Mouse (Mus musculus) limb, embryonic 10.5 days (tissue): ENCODE results near the gene Itfg2. TPM values are rescaled to one million over a fixed set of nuclear protein-coding genes. Genes with fewer than 3 reads are reported as not detected.

ENCODE experiments used
- DNase-seq: peaks from one replicate; pipeline ENCODE4 v3.0.0-alpha.2; 2017; ENCODE audit warnings: low spot score
- H3K27ac ChIP-seq: fragments of 300-500 bp; sonication (generic); 2 replicates; pipeline ENCODE4 v1.5.1; 2016; ENCODE audit warnings: mild to moderate bottlenecking
- H3K27me3 ChIP-seq: fragments of 300-500 bp; sonication (generic); 2 replicates; pipeline ENCODE4 v1.6.1; 2016; ENCODE audit warnings: low read depth, mild to moderate bottlenecking; ENCODE audit not compliant: poor library complexity, severe bottlenecking
- H3K36me3 ChIP-seq: fragments of 300-500 bp; sonication (generic); 2 replicates; pipeline ENCODE4 v1.6.1; 2016; ENCODE audit warnings: mild to moderate bottlenecking, moderate library complexity
- H3K4me1 ChIP-seq: fragments of 300-500 bp; sonication (generic); 2 replicates; pipeline ENCODE4 v1.6.1; 2016
- H3K4me3 ChIP-seq: fragments of 300-500 bp; sonication (generic); 2 replicates; pipeline ENCODE4 v1.5.1; 2016; ENCODE audit warnings: mild to moderate bottlenecking, moderate library complexity
- H3K9me3 ChIP-seq: fragments of 300-500 bp; sonication (generic); replicated peaks from 2 replicates; pipeline ENCODE4 v1.6.1; 2016; ENCODE audit warnings: mild to moderate bottlenecking
- WGBS: fragments of 180-500 bp; shearing (Covaris S2); methylation state at CpG from one replicate; pipeline ENCODE4 v1.1.7; 2016; 5-methylcytosine and 5-hydroxymethylcytosine counted together
- polyA plus RNA-seq: library from polyadenylated mRNA; unstranded; fragments of >200 nt; fragmentation: Nextera tagmentation; extraction: Ambion mirVana; gene quantifications from 2 replicates; pipeline ENCODE4 v1.2.1, GENCODE M21; 2016

Itfg2 gene
- polyA plus RNA-seq, 1 experiment from 2014 or later, result 47.8 TPM

- H3K9me3 ChIP-seq, result no peaks in the 10 kb centered on the region
- 95% methylated on average over 5 of the region's 5 CpGs for WGBS
- H3K4me1 ChIP-seq, result peaks cover 8% of the 10 kb centered on the region; the same call in 1 of the 2 replicates
- no peak overlapping the region for H3K4me3 ChIP-seq
- peaks cover 53% of the 10 kb centered on the region for H3K36me3 ChIP-seq
- no peaks in the 10 kb centered on the region for H3K27me3 ChIP-seq
- DNase-seq, result no peak
- H3K27ac ChIP-seq, result no peak overlapping the region
Measured at GRCm38 (mm10) chr6:128427571-128427970, 2.8 kb upstream of the Itfg2 start.

GRCm38 (mm10) chr6:128425046-128425445 is 315 bp upstream of the Itfg2 start:
- WGBS, result 20% methylated on average over 9 of the region's 9 CpGs
- H3K36me3 ChIP-seq, result peaks cover 39% of the 10 kb centered on the region
- peaks cover 8% of the 10 kb centered on the region; the same call in 1 of the 2 replicates for H3K4me1 ChIP-seq
- H3K4me3 ChIP-seq, result peak overlapping the region; percentile 64
- H3K27ac ChIP-seq, result peak overlapping the region; percentile 95
- H3K27me3 ChIP-seq, result no peaks in the 10 kb centered on the region
- no peaks in the 10 kb centered on the region for H3K9me3 ChIP-seq
- DNase-seq, result no peak

DNA sequence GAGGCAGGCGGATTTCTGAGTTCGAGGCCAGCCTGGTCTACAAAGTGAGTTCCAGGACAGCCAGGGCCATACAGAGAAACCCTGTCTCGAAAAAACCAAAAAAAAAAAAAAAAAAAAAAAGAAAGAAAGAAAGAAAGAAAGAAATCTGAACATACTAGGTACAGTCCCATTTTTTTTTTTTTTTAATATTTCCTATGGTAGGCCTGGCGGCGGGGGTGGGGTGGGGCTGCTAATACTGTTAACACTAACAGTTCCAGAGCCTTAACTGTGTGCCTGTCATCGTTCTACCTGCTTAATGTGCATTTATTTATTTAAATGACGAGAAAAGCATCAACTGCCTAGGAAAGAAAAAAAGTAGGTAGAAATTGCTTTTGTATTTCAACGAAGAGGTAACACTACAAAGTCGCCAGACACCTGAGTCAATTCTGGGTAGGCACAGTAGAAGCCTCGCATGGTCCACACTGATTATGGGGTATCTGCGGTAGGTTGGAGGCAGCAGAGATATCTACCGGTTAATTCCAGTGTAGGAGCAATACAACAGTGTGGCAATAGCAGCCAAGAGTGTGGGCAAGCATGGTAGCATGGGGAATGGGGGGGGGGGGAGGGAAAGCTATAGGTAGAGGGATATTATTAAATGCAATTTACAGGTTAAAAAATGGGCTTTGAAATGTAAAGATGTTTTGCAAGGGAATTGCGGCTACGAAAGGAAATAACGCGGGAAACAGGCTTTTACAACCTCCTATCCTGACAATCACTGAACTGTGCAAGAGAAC is 1.0 kb downstream of the Itfg2 start:
- Histone ChIP-seq H3K4me1 (peaks cover 8% of the 10 kb centered on the region; the same call in 1 of the 2 replicates), H3K27ac (peak overlapping the region; percentile 95), H3K4me3 (peak overlapping the region; percentile 64), H3K27me3 (no peaks in the 10 kb centered on the region), H3K36me3 (peaks cover 35% of the 10 kb centered on the region), H3K9me3 (no peaks in the 10 kb centered on the region)
- DNase-seq, result no peak
- WGBS, result 53% methylated on average over 16 of the region's 16 CpGs

GRCm38 (mm10) chr6:128421480-128421879 is 3.3 kb downstream of the Itfg2 start:
- 93% methylated on average over 3 of the region's 3 CpGs for WGBS
- Histone ChIP-seq H3K9me3 (no peaks in the 10 kb centered on the region), H3K27ac (no peak overlapping the region), H3K4me3 (no peak overlapping the region), H3K36me3 (peaks cover 30% of the 10 kb centered on the region), H3K27me3 (no peaks in the 10 kb centered on the region), H3K4me1 (peaks cover 8% of the 10 kb centered on the region; the same call in 1 of the 2 replicates)
- DNase-seq, result no peak

GRCm38 (mm10) chr6:128421036-128421435 is 3.7 kb downstream of the Itfg2 start:
- peaks cover 8% of the 10 kb centered on the region; the same call in 1 of the 2 replicates for H3K4me1 ChIP-seq
- no peaks in the 10 kb centered on the region for H3K9me3 ChIP-seq
- no peak overlapping the region for H3K27ac ChIP-seq
- H3K36me3 ChIP-seq, result peaks cover 31% of the 10 kb centered on the region
- no peaks in the 10 kb centered on the region for H3K27me3 ChIP-seq
- no peak for DNase-seq
- 91% methylated on average over 2 of the region's 2 CpGs for WGBS
- H3K4me3 ChIP-seq, result no peak overlapping the region

GRCm38 (mm10) chr6:128418076-128418475 is 6.7 kb downstream of the Itfg2 start:
- WGBS, result 95% methylated on average over 1 of the region's 1 CpGs
- no peaks in the 10 kb centered on the region for H3K27me3 ChIP-seq
- H3K9me3 ChIP-seq, result no peaks in the 10 kb centered on the region
- DNase-seq, result no peak
- no peak overlapping the region for H3K4me3 ChIP-seq
- H3K27ac ChIP-seq, result no peak overlapping the region
- peaks cover 53% of the 10 kb centered on the region for H3K36me3 ChIP-seq
- no peaks in the 10 kb centered on the region for H3K4me1 ChIP-seq

DNA sequence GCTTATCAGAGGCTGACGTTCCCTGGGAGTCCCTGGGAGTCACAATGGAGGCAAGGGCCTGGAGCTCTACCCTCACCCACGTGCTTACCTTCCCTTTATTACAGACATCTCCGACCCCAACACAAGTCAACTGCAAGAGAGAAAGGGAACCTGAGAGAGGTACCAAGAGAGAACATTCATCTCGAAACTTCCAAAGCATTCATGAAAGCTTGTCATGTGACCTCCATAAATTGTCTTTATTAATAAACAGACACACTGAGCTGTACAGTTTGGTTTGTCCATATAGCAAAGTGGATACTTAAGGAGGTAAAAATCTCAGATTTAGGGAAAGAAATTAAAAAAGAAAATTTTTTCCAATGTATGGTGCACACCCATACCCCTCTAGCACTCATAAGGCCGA is 8.6 kb downstream of the Itfg2 start:
- no peak overlapping the region for H3K27ac ChIP-seq
- WGBS, result 94% methylated on average over 5 of the region's 5 CpGs

DNA sequence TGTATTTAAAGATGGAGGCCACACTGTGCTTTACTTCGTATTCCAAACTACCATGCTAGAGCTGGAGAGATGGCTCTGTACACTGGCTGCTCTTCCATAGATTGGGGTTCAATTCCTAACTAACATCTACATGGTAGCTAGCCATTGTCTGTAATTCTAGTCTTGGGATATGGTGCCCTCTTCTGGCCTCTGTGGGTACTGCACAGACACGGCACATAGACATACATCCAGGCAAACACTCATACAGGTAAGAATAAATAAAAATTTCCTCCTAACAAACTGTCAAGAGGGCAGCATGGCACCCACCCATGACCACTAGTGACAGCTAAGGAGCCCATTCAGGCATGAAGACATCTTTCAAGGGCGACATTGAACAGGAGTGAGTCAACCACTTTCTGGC is 13.6 kb downstream of the Itfg2 start:
- WGBS, result 24% methylated on average over 3 of the region's 3 CpGs
- Histone ChIP-seq H3K36me3 (peaks cover 92% of the 10 kb centered on the region), H3K27ac (no peak overlapping the region), H3K27me3 (no peaks in the 10 kb centered on the region), H3K9me3 (no peaks in the 10 kb centered on the region), H3K4me3 (no peak overlapping the region), H3K4me1 (no peaks in the 10 kb centered on the region)
- DNase-seq, result peak; percentile 86

More for the DNA sequence above, 8.6 kb downstream of the Itfg2 start:
- no peak overlapping the region for H3K4me3 ChIP-seq
- peaks cover 70% of the 10 kb centered on the region for H3K36me3 ChIP-seq
- H3K9me3 ChIP-seq, result no peaks in the 10 kb centered on the region
- no peak for DNase-seq
- H3K4me1 ChIP-seq, result no peaks in the 10 kb centered on the region
- no peaks in the 10 kb centered on the region for H3K27me3 ChIP-seq

DNA sequence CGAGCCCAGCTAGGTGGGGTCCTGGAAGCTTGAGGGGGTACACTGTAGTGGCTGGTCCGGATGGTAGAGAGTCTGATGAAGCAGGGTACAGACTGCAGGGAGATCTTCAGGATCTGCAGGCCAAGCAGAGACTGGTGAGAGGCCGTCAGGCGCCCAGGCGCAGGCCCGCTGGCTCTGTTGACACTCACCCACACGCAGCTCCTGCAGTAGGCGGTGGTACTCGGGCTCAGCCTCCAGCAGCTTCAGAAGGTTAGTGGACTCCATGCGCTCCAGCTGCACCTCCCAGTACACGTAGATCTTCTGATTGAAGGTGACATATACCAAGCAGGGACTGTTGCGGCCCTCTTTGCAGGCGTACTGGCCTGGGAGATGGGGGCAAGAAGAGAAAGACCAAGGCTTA is 14.4 kb downstream of the Itfg2 start:
- WGBS, result 94% methylated on average over 13 of the region's 13 CpGs
- no peak for DNase-seq
- no peak overlapping the region for H3K4me3 ChIP-seq
- no peaks in the 10 kb centered on the region for H3K4me1 ChIP-seq
- no peaks in the 10 kb centered on the region for H3K9me3 ChIP-seq
- no peaks in the 10 kb centered on the region for H3K27me3 ChIP-seq
- no peak overlapping the region for H3K27ac ChIP-seq
- H3K36me3 ChIP-seq, result peaks cover 90% of the 10 kb centered on the region

- Histone ChIP-seq H3K27ac (no peak overlapping the region), H3K27me3 (no peaks in the 10 kb centered on the region), H3K4me1 (no peaks in the 10 kb centered on the region), H3K36me3 (peaks cover 79% of the 10 kb centered on the region), H3K4me3 (no peak overlapping the region), H3K9me3 (no peaks in the 10 kb centered on the region)
- 90% methylated on average over 7 of the region's 7 CpGs for WGBS
- no peak for DNase-seq
Measured at GRCm38 (mm10) chr6:128408544-128409125, 16.1 kb downstream of the Itfg2 start.

- 63% methylated on average over 5 of the region's 5 CpGs for WGBS
- peaks cover 39% of the 10 kb centered on the region for H3K36me3 ChIP-seq
- no peak overlapping the region for H3K27ac ChIP-seq
- peaks cover 5% of the 10 kb centered on the region; the same call in 1 of the 2 replicates for H3K4me1 ChIP-seq
- no peak overlapping the region for H3K4me3 ChIP-seq
- H3K9me3 ChIP-seq, result no peaks in the 10 kb centered on the region
- no peak for DNase-seq
- H3K27me3 ChIP-seq, result no peaks in the 10 kb centered on the region
Measured at GRCm38 (mm10) chr6:128404708-128405107, 20.0 kb downstream of the Itfg2 start.

- DNase-seq, result no peak
- WGBS, result 55% methylated on average over 21 of the region's 21 CpGs
- Histone ChIP-seq H3K9me3 (no peaks in the 10 kb centered on the region), H3K4me1 (peaks cover 10% of the 10 kb centered on the region; the same call in 1 of the 2 replicates), H3K4me3 (peak overlapping the region; percentile 20; the same call in 1 of the 2 replicates), H3K27me3 (no peaks in the 10 kb centered on the region), H3K36me3 (no peaks in the 10 kb centered on the region), H3K27ac (peak overlapping the region; percentile 39; the same call in 1 of the 2 replicates)
Measured at GRCm38 (mm10) chr6:128399421-128400185, 25.1 kb downstream of the Itfg2 start.
